Mouse (Mus musculus): ENCODE measurements around the gene Wee2. TPM values are rescaled to one million over a fixed set of nuclear protein-coding genes. Genes with fewer than 3 reads are reported as not detected.

Wee2 gene
- polyA plus RNA-seq, 1 experiment from 2014 or later = 0.19 TPM

DNA sequence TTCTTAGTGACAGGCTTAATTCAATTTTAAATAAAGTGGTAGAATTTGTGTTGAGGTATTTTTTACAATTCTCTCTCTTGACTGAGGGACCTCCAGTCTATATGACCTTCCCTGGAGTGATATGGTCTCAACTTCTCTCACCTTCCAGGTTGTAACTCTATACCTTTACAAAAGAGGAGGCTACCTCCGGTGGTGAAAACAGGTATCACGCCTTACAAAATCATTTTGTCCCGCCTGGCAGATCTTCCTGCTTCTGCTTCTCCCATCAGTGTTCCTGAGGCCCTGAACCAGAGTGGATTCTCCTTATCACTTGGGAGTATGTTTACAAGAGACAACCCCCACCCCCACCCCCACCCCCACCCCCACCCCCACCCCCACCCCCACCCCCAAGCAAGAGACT is 2.9 kb downstream of the Wee2 start:
- H3K4me2 ChIP-seq (replicated peaks; ENCODE audit: low read depth, low read length) = no peak overlapping the region
- ATAC-seq (ENCODE audit: low FRiP score) (no peak), DNase-seq (ENCODE audit: low spot score) (no peak)
- H3K4me3 ChIP-seq (ENCODE audit: low read depth, low read length) = no peak overlapping the region
- no peaks in the 10 kb centered on the region for H3K9me3 ChIP-seq (ENCODE audit: control insufficient read depth, low read length)
- H3K36me3 ChIP-seq (ENCODE audit: control insufficient read depth, insufficient read depth, low read length) = no peaks in the 10 kb centered on the region
- H3K9ac ChIP-seq (ENCODE audit: low read depth, low read length) = no peak overlapping the region
- WGBS = 48% methylated on average over 3 of the region's 3 CpGs
- no peak overlapping the region for H3K27ac ChIP-seq (ENCODE audit: low read depth, low read length)
- H3K27me3 ChIP-seq (ENCODE audit: control insufficient read depth, insufficient read depth, low read length) = 0 out of 2 replicates have a peak, but pooled peaks cover 6% of the 10 kb centered on the region
- no peaks in the 10 kb centered on the region for H3K4me1 ChIP-seq (replicated peaks; ENCODE audit: control insufficient read depth, insufficient read depth, low read length)

DNA sequence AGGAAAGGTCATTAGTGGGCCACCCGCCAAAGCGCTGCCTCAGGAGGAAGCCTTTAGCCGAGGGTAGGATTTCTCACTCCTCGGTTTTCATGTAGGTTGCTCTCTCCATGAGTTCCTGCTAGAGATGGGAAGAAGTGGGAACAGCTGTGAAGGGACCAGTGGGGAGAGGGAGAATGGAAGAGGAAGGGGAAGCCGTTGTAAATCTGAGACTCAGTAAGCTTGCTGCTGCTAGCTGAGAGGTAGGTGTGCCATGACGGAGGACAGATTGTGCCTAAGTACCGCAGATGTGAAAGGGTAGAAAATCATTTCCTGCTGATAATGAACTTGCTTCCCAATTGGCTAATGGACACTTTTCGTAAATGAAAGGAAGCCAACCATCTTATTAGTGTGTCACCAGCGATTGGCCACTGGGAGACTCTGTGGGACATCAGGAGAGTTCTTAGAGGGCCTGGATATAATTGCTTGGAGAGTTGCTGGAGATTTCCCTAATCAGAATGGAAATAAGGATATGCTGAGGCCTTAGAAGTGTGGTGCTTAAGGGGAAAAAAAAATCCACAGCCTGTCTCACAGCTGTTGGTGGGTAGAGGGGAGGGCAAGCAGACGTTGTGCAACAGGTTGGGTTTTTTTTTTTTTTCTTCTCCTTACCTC is 4.5 kb downstream of the Wee2 start:
- H3K4me2 ChIP-seq (replicated peaks; ENCODE audit: low read depth, low read length) = no peak overlapping the region
- ATAC-seq (ENCODE audit: low FRiP score) (no peak), DNase-seq (ENCODE audit: low spot score) (no peak)
- no peaks in the 10 kb centered on the region for H3K9me3 ChIP-seq (ENCODE audit: control insufficient read depth, low read length)
- H3K4me1 ChIP-seq (replicated peaks; ENCODE audit: control insufficient read depth, insufficient read depth, low read length) = no peaks in the 10 kb centered on the region
- WGBS = 46% methylated on average over 10 of the region's 10 CpGs
- H3K27me3 ChIP-seq (ENCODE audit: control insufficient read depth, insufficient read depth, low read length) = no peaks in the 10 kb centered on the region
- no peak overlapping the region for H3K9ac ChIP-seq (ENCODE audit: low read depth, low read length)
- no peak overlapping the region for H3K27ac ChIP-seq (ENCODE audit: low read depth, low read length)
- H3K4me3 ChIP-seq (ENCODE audit: low read depth, low read length) = no peak overlapping the region
- H3K36me3 ChIP-seq (ENCODE audit: control insufficient read depth, insufficient read depth, low read length) = no peaks in the 10 kb centered on the region

DNA sequence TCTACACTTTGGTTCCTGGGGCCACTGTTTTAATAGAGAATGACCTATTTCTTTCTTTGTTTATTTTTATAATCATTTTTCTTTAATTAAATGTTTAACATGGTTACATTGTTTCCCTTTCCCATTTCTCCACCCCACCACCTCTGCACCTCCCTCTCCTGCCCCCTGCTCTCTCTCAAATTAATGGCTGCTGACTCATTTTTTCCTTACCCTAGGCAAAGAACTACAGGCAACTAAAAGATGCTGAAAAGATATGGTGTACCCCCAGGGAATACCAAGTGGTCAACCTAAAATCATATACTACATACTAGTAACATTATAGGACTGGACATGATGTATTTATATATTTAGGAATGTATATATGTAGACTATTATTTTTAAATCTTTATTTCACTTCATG is 9.7 kb downstream of the Wee2 start:
- Histone ChIP-seq H3K36me3 (ENCODE audit: control insufficient read depth, insufficient read depth, low read length) (no peaks in the 10 kb centered on the region), H3K9me3 (ENCODE audit: control insufficient read depth, low read length) (no peaks in the 10 kb centered on the region), H3K4me2 (replicated peaks; ENCODE audit: low read depth, low read length) (no peak overlapping the region), H3K4me1 (replicated peaks; ENCODE audit: control insufficient read depth, insufficient read depth, low read length) (no peaks in the 10 kb centered on the region), H3K9ac (ENCODE audit: low read depth, low read length) (no peak overlapping the region), H3K27ac (ENCODE audit: low read depth, low read length) (no peak overlapping the region), H3K27me3 (ENCODE audit: control insufficient read depth, insufficient read depth, low read length) (no peaks in the 10 kb centered on the region), H3K4me3 (ENCODE audit: low read depth, low read length) (no peak overlapping the region)
- DNase-seq (ENCODE audit: low spot score) (no peak), ATAC-seq (ENCODE audit: low FRiP score) (no peak)

- DNase-seq (ENCODE audit: low spot score) (peak; percentile 54), ATAC-seq (ENCODE audit: low FRiP score) (no peak)
- Histone ChIP-seq H3K4me1 (replicated peaks; ENCODE audit: control insufficient read depth, insufficient read depth, low read length) (no peaks in the 10 kb centered on the region), H3K27ac (ENCODE audit: low read depth, low read length) (no peak overlapping the region), H3K4me3 (ENCODE audit: low read depth, low read length) (no peak overlapping the region), H3K36me3 (ENCODE audit: control insufficient read depth, insufficient read depth, low read length) (no peaks in the 10 kb centered on the region), H3K4me2 (replicated peaks; ENCODE audit: low read depth, low read length) (no peak overlapping the region), H3K9ac (ENCODE audit: low read depth, low read length) (no peak overlapping the region), H3K27me3 (ENCODE audit: control insufficient read depth, insufficient read depth, low read length) (no peaks in the 10 kb centered on the region), H3K9me3 (ENCODE audit: control insufficient read depth, low read length) (no peaks in the 10 kb centered on the region)
- WGBS = 22% methylated on average over 7 of the region's 7 CpGs
Measured at GRCm38 (mm10) chr6:40454436-40455041, 15.7 kb downstream of the Wee2 start.

DNA sequence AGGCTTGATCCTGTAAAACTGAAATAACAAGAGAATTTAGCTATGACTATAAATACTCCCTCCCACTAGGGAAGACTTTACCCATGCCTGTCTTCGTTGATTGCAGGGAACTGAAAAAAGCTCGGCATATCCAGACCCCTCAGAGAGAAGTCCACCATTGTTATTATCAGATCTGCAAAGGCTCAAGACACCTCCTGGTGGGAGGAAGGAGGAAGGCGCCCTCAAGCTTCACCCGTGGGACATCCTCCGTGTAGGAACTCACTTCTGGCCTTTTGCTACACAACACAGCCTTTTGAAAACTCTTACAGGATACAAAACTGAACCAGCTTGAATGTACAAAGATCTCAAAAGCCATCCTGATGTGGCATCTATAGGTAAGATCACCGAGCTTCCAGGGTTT is 26.8 kb downstream of the Wee2 start:
- H3K9me3 ChIP-seq (ENCODE audit: control insufficient read depth, low read length) = no peaks in the 10 kb centered on the region
- DNase-seq (ENCODE audit: low spot score) = no peak
- H3K27me3 ChIP-seq (ENCODE audit: control insufficient read depth, insufficient read depth, low read length) = no peaks in the 10 kb centered on the region
- no peaks in the 10 kb centered on the region for H3K36me3 ChIP-seq (ENCODE audit: control insufficient read depth, insufficient read depth, low read length)
- ATAC-seq (ENCODE audit: low FRiP score) = no peak
- H3K4me1 ChIP-seq (replicated peaks; ENCODE audit: control insufficient read depth, insufficient read depth, low read length) = no peaks in the 10 kb centered on the region
- no peak overlapping the region for H3K9ac ChIP-seq (ENCODE audit: low read depth, low read length)
- no peak overlapping the region for H3K27ac ChIP-seq (ENCODE audit: low read depth, low read length)
- WGBS = 50% methylated on average over 6 of the region's 6 CpGs
- H3K4me3 ChIP-seq (ENCODE audit: low read depth, low read length) = no peak overlapping the region
- no peak overlapping the region for H3K4me2 ChIP-seq (replicated peaks; ENCODE audit: low read depth, low read length)

- H3K4me1 ChIP-seq (replicated peaks; ENCODE audit: control insufficient read depth, insufficient read depth, low read length) = no peaks in the 10 kb centered on the region
- H3K4me2 ChIP-seq (replicated peaks; ENCODE audit: low read depth, low read length) = peak within 1 kb of the TSS; percentile 48
- H3K4me3 ChIP-seq (ENCODE audit: low read depth, low read length) = peak within 1 kb of the TSS; percentile 79
- H3K9ac ChIP-seq (ENCODE audit: low read depth, low read length) = peak within 1 kb of the TSS; percentile 93
- H3K27me3 ChIP-seq (ENCODE audit: control insufficient read depth, insufficient read depth, low read length) = no peaks in the 10 kb centered on the region
- no peaks in the 10 kb centered on the region for H3K9me3 ChIP-seq (ENCODE audit: control insufficient read depth, low read length)
- peaks cover 7% of the 10 kb centered on the region; the same call in 1 of the 2 replicates for H3K36me3 ChIP-seq (ENCODE audit: control insufficient read depth, insufficient read depth, low read length)
- H3K27ac ChIP-seq (ENCODE audit: low read depth, low read length) = peak within 1 kb of the TSS; percentile 92
- peak; percentile 96 for DNase-seq (ENCODE audit: low spot score)
- under 1% methylated on average over 54 of the region's 54 CpGs for WGBS
- peak; percentile 96 for ATAC-seq (ENCODE audit: low FRiP score)
Measured at GRCm38 (mm10) chr6:40470916-40471719, 32.2 kb downstream of the Wee2 start, which contains the start of gene Ssbp1. Ssbp1 (plus strand) TSS chr6:40471352.

DNA sequence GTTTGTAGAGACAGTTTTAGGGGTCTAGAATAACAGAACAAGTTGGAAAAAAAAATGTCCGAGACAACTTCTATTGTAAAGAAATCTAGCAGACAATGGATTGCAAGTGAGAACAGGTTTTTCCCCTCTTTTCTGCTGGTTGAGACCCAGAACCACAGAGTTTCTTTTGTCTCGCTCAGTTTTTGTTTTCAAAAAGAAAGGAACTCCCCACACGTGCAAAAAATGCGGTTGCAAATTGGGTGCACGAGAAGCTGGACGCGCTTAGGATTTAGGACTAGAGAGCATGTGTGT is 32.8 kb downstream of the Wee2 start:
- Histone ChIP-seq H3K27me3 (ENCODE audit: control insufficient read depth, insufficient read depth, low read length) (no peaks in the 10 kb centered on the region), H3K4me2 (replicated peaks; ENCODE audit: low read depth, low read length) (peak overlapping the region; percentile 48), H3K4me1 (replicated peaks; ENCODE audit: control insufficient read depth, insufficient read depth, low read length) (no peaks in the 10 kb centered on the region), H3K9ac (ENCODE audit: low read depth, low read length) (peak overlapping the region; percentile 93), H3K36me3 (ENCODE audit: control insufficient read depth, insufficient read depth, low read length) (peaks cover 7% of the 10 kb centered on the region; the same call in 1 of the 2 replicates), H3K27ac (ENCODE audit: low read depth, low read length) (peak overlapping the region; percentile 92), H3K9me3 (ENCODE audit: control insufficient read depth, low read length) (no peaks in the 10 kb centered on the region), H3K4me3 (ENCODE audit: low read depth, low read length) (peak overlapping the region; percentile 79)
- 0% methylated on average over 7 of the region's 7 CpGs for WGBS
- DNase-seq (ENCODE audit: low spot score) (no peak), ATAC-seq (ENCODE audit: low FRiP score) (no peak)

DNA sequence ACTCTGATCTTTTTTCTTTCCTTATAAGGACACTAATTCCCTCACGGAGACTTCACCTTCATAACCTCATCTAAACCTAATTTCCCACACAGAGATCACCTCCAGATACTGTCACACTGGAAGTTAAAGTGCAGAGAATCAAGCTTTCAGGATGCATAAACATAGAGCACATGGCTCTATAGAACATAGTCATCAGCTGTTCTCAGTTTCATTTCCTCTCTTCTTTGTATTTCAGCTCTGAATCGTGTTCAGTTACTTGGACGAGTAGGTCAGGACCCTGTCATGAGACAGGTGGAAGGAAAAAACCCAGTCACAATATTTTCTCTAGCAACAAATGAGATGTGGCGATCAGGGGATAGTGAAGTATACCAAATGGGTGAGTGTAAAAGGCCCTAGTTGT is 37.2 kb downstream of the Wee2 start:
- Histone ChIP-seq H3K27me3 (ENCODE audit: control insufficient read depth, insufficient read depth, low read length) (no peaks in the 10 kb centered on the region), H3K9ac (ENCODE audit: low read depth, low read length) (no peak overlapping the region), H3K27ac (ENCODE audit: low read depth, low read length) (no peak overlapping the region), H3K9me3 (ENCODE audit: control insufficient read depth, low read length) (no peaks in the 10 kb centered on the region), H3K4me3 (ENCODE audit: low read depth, low read length) (no peak overlapping the region), H3K36me3 (ENCODE audit: control insufficient read depth, insufficient read depth, low read length) (peaks cover 12% of the 10 kb centered on the region; the same call in 1 of the 2 replicates), H3K4me1 (replicated peaks; ENCODE audit: control insufficient read depth, insufficient read depth, low read length) (no peaks in the 10 kb centered on the region), H3K4me2 (replicated peaks; ENCODE audit: low read depth, low read length) (no peak overlapping the region)
- DNase-seq (ENCODE audit: low spot score) = no peak
- ATAC-seq (ENCODE audit: low FRiP score) = no peak
- WGBS = 91% methylated on average over 4 of the region's 4 CpGs
